Mouse (Mus musculus) adrenal gland, postnatal 14 days (tissue): ENCODE data around the gene Ap5z1. TPM values are rescaled to one million over a fixed set of nuclear protein-coding genes. Genes with fewer than 3 reads are reported as not detected.

Source experiments
- DNase-seq: peaks from one replicate; pipeline ENCODE4 v3.0.0; 2021; ENCODE audit warnings: mixed read lengths
- total RNA-seq: library from RNA; stranded (reverse); gene quantifications from 2 replicates; pipeline ENCODE4 v1.2.3, GENCODE M21; 2021

Ap5z1 gene
- total RNA-seq, 1 experiment from 2014 or later, result 12.5 TPM

DNA sequence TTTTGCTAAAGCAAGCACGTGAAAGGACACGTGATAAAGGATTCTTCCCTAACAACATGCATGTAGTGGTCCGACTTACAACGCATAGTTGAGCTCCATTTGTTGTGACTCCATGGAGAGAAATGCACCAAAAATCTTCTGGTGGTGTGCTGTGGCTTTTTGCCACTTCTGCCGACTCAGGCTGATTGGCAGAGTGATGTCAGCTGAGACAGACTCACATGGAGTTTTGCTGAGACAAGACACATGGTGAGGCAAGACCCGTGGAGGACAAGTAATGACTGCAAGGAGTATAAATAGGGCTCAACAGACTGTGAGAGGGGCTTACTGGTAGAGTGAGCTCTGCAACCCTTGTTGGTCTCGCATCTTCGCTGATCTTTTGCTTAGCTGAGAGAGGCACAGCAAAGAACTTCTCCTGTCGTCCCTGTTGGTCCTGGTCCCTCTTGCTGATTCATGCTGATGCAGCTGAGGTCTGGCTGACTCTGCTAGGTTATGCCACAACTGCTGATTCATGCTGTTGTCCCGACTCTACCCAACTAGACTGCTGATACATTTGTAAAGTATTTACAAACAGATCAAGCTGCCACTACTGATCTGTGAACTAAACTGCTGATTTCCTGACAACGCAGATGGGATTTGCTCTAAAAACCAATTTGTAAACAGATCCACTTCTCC, 57.6 kb downstream of the Ap5z1 start:
- DNase-seq, result no peak

DNA sequence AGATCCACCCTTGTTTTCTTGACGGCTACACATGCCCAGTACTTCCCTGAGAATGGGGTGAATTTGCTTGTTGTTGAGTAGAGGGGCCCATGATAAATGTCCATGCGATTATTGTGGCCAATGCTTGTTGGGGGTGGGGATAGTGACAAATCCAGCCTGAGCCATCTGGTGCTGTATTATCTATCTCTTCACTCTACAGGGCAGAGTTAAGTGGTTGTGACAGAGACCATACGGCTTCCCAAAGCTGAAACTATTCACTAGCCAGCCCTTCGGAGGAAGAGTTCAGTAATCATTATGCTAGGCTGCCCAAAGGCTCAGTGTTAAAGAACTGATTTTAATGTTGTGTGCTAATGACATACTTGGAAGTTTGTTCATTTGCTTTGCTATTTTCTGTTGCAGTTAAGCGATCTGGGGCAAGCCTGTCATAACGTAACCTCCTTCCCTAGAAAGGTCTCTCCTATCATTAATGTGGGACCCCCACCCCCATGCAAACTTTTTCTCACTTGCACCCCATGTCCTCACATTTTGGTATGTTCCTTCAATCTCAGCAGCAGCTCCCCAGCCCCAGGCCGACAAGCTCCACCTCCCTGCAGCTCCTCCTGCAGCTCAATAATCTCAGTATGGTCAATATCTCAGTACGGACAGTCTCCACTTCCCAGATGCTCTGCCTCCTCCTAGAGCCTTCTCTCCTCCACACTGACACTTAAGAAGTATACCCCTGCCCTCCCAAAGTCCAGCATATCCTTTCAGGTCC, 61.1 kb downstream of the Ap5z1 start:
- DNase-seq, result no peak

Other genes with a start within 250 kb of the Ap5z1 start
- 20.2 and 26.4 TPM in 2 replicates for gene Foxk1, start 62.4 kb upstream of the Ap5z1 start, total RNA-seq
- gene Papolb, start 66.1 kb downstream of the Ap5z1 start, total RNA-seq, result 0.19 and 0.33 TPM in 2 replicates
- gene Radil, start 87.2 kb downstream of the Ap5z1 start, total RNA-seq, result 8.1 and 8.7 TPM in 2 replicates
- 39.2 and 59.5 TPM in 2 replicates for gene Mmd2, start 144.9 kb downstream of the Ap5z1 start, total RNA-seq
- 98.5 and 109 TPM in 2 replicates for gene Wipi2, start 163.8 kb downstream of the Ap5z1 start, total RNA-seq
- 19.5 and 22.6 TPM in 2 replicates for gene Slc29a4, start 228.6 kb downstream of the Ap5z1 start, total RNA-seq